14 mouse cellular contexts compared by ENCODE assay signal in the genomic region with DNA sequence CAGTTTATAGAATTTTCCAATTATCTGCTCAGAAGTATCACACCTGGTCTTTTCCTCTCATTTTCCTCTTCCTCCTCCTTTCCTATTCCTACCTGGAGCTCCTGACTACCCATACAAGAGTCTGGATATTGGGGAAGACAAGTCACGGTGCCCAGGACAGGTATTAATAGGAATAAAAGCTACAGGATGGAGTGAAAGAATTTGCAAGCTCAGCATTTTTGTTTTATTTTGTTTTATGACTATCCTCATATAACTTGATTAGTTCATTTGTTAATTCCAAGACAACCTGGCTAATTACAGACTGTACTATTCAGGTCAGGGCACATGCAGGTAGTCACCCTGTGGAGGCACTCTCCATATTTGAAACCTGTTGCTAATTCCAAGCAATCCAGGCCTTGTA.
DNase-seq lines count a peak whose midpoint lies in the region; TF ChIP-seq lines count a peak whose summit lies in the region.
"Had no signal": no experiment of that assay in that cellular context is flagged by ENCODE, and none has a peak within 500 bp of the region (broad histone marks: within the 10 kb centered on the region; RNA-seq: fewer than 3 reads in every experiment).

No protein-coding gene starts in this region.

- no peak for TF ChIP-seq EP300 in CH12.LX (IDR thresholded peaks at IDR 0.05; ENCODE audit: low read length)
- no peak for TF ChIP-seq EP300 in MEL (IDR thresholded peaks at IDR 0.05; ENCODE audit: low read depth in 1 of 2, low read length in 2 of 2)

- 90% methylated on average over 1 of the region's 1 CpGs for WGBS in midbrain, embryonic 10.5 days

- in situ Hi-C loops in CH12.LX (cut with MboI; ENCODE audit: low pct_ligation_motif_present, low pct_unique_long_range_greater_than_20kb, low sequenced_read_pairs): no loop called here
- in situ Hi-C loops in ES-E14 (cut with MboI; ENCODE audit: low sequenced_read_pairs in 2 of 2, unreplicated experiment in 2 of 2): no loop called here

- TF ChIP-seq RAD21 in CH12.LX (IDR thresholded peaks at IDR 0.05; ENCODE audit: low read depth, low read length) (no peak), MEL (IDR thresholded peaks at IDR 0.05; ENCODE audit: low read depth, low read length) (no peak)

- H3K9me3 ChIP-seq in CH12.LX (replicated peaks; ENCODE audit: low read length): no peaks in the 10 kb centered on the region
- no peaks in the 10 kb centered on the region for H3K9me3 ChIP-seq in ES-E14 (ENCODE audit: control insufficient read depth, insufficient read depth, low read depth, low read length)
- no peaks in the 10 kb centered on the region for H3K9me3 ChIP-seq in MEL (replicated peaks; ENCODE audit: insufficient read depth, low read length)
- no peaks in the 10 kb centered on the region for H3K9me3 ChIP-seq in midbrain, embryonic 10.5 days (replicated peaks)

- H3K4me3 ChIP-seq in CH12.LX (replicated peaks in 1 of 3; ENCODE audit: low read depth in 2 of 3, low read length in 2 of 3, poor library complexity in 1 of 3): no peak overlapping the region
- H3K4me3 ChIP-seq in ES-E14 (ENCODE audit: insufficient read depth in 1 of 2, low read depth in 1 of 2, low read length in 2 of 2, poor library complexity in 1 of 2, severe bottlenecking in 1 of 2): no peak overlapping the region
- no peak overlapping the region for H3K4me3 ChIP-seq in MEL (ENCODE audit: control insufficient read depth in 1 of 2, insufficient read depth in 1 of 2, low read depth in 2 of 2, low read length in 2 of 2)
- H3K4me3 ChIP-seq in midbrain, embryonic 10.5 days: no peak overlapping the region

- H3K9ac ChIP-seq in CH12.LX (ENCODE audit: insufficient read depth, low read depth) (no peak overlapping the region), ES-E14 (ENCODE audit: insufficient read depth, low read depth, low read length, poor library complexity, severe bottlenecking) (no peak overlapping the region), MEL (ENCODE audit: control insufficient read depth, low read depth, low read length, poor library complexity, severe bottlenecking) (no peak overlapping the region)

- peaks cover 8 to 17% of the 10 kb centered on the region in 2 experiments; a peak in 3 of 4 replicates for H3K4me1 ChIP-seq in CH12.LX (ENCODE audit: control insufficient read depth in 1 of 2, insufficient read depth in 2 of 2)
- H3K4me1 ChIP-seq in ES-E14 (ENCODE audit: control insufficient read depth in 2 of 2, insufficient read depth in 2 of 2, low read length in 2 of 2, poor library complexity in 1 of 2): peaks cover 11 to 23% of the 10 kb centered on the region in 2 experiments; a peak in 3 of 4 replicates
- no peaks in the 10 kb centered on the region for H3K4me1 ChIP-seq in MEL (ENCODE audit: control insufficient read depth in 1 of 2, insufficient read depth in 2 of 2, low read length in 2 of 2)
- H3K4me1 ChIP-seq in midbrain, embryonic 10.5 days: peaks cover 18% of the 10 kb centered on the region

- H3K27me3 ChIP-seq in CH12.LX (replicated peaks): no peaks in the 10 kb centered on the region
- H3K27me3 ChIP-seq in MEL (ENCODE audit: control insufficient read depth in 1 of 2, insufficient read depth in 2 of 2, low read length in 2 of 2): no peaks in the 10 kb centered on the region
- H3K27me3 ChIP-seq in midbrain, embryonic 10.5 days (ENCODE audit: low read depth, poor library complexity, severe bottlenecking): no peaks in the 10 kb centered on the region

- H3K79me2 ChIP-seq in CH12.LX (replicated peaks; ENCODE audit: control insufficient read depth, extremely low read depth, insufficient read depth, poor library complexity, severe bottlenecking) (no peaks in the 10 kb centered on the region), MEL (ENCODE audit: control insufficient read depth, insufficient read depth, low read length, poor library complexity) (no peaks in the 10 kb centered on the region)

- H3K36me3 ChIP-seq in CH12.LX (replicated peaks in 1 of 2; ENCODE audit: control insufficient read depth in 1 of 2, insufficient read depth in 1 of 2, low read length in 1 of 2) (no peaks in the 10 kb centered on the region), ES-E14 (ENCODE audit: control insufficient read depth, insufficient read depth, low read length, poor library complexity, severe bottlenecking) (no peaks in the 10 kb centered on the region), MEL (ENCODE audit: control insufficient read depth in 1 of 2, insufficient read depth in 2 of 2, low read length in 2 of 2) (no peaks in the 10 kb centered on the region)
- H3K36me3 ChIP-seq in midbrain, embryonic 10.5 days: no peaks in the 10 kb centered on the region
- H3K36me3 ChIP-seq: G1E had no signal

- H3K27ac ChIP-seq in CH12.LX (ENCODE audit: insufficient read depth, low read depth) (no peak overlapping the region), ES-E14 (ENCODE audit: insufficient read depth, low read depth, low read length, poor library complexity, severe bottlenecking) (no peak overlapping the region), MEL (ENCODE audit: control insufficient read depth, low read depth, low read length) (no peak overlapping the region)
- no peak overlapping the region for H3K27ac ChIP-seq in midbrain, embryonic 10.5 days (replicated peaks)

- dilution Hi-C loops in CH12.LX (cut with MboI; ENCODE audit: extremely low pct_ligation_motif_present, extremely low pct_unique_long_range_greater_than_20kb, low sequenced_read_pairs): no loop called here

- no peak for TF ChIP-seq POLR2A in CH12.LX (IDR thresholded peaks at IDR 0.05; ENCODE audit: low read depth, low read length)
- TF ChIP-seq POLR2A in MEL (IDR thresholded peaks at IDR 0.05; ENCODE audit: control insufficient read depth in 1 of 2, insufficient read depth in 1 of 2, low read depth in 1 of 2, low read length in 2 of 2, poor library complexity in 1 of 2): no peak

- no peak for TF ChIP-seq CTCF in CH12.LX (conservative IDR thresholded peaks at IDR 0.05 in 1 of 2, IDR thresholded peaks at IDR 0.05 in 1 of 2; ENCODE audit: low read depth in 2 of 2, low read length in 2 of 2)
- no peak for TF ChIP-seq CTCF in MEL (IDR thresholded peaks at IDR 0.05 in 2 of 3, conservative IDR thresholded peaks at IDR 0.05 in 1 of 3; ENCODE audit: control insufficient read depth in 1 of 3, insufficient read depth in 1 of 3, low read depth in 2 of 3, low read length in 3 of 3, poor library complexity in 1 of 3, severe bottlenecking in 1 of 3)

- DNase-seq in CH12.LX (ENCODE audit: extremely low read depth): no peak
- no peak for DNase-seq in ES-E14 (ENCODE audit: low read depth, low spot score)
- no peak for DNase-seq in MEL (ENCODE audit: low read depth, low spot score)
- no peak for DNase-seq in lung, postnatal 36 days
- DNase-seq in left cerebral cortex, adult 11 months (ENCODE audit: low spot score): no peak
- DNase-seq in midbrain, embryonic 10.5 days (ENCODE audit: low spot score): no peak
- DNase-seq: adrenal gland, adult 2 months; adrenal gland, adult 8-10 months; adrenal gland, postnatal 10 days; adrenal gland, postnatal 14 days; adrenal gland, postnatal 25 days; adrenal gland, postnatal 36 days; B cell, adult 2 months had no signal

- H3K4me2 ChIP-seq in CH12.LX (ENCODE audit: insufficient read depth, low read depth, poor library complexity, severe bottlenecking): no peak overlapping the region

TF ChIP-seq in CH12.LX, 34 proteins besides CTCF, POLR2A, EP300 and RAD21:
- TF ChIP-seq MAFK (IDR thresholded peaks at IDR 0.05; ENCODE audit: insufficient replicate concordance, low read length) (peak; percentile 96), GABPA (IDR thresholded peaks at IDR 0.05; ENCODE audit: insufficient replicate concordance, low read depth, low read length) (no peak)
TF ChIP-seq in CH12.LX: peak in this region for 1.

TF ChIP-seq in ES-E14, 5 proteins besides CTCF, POLR2A, EP300 and RAD21:
- TF ChIP-seq ZC3H11A (IDR thresholded peaks at IDR 0.05; ENCODE audit: borderline replicate concordance, low read depth, low read length): no peak
- TF ChIP-seq CHD2 (IDR thresholded peaks at IDR 0.05; ENCODE audit: low read depth, low read length): no peak
- TF ChIP-seq MAFK (IDR thresholded peaks at IDR 0.05; ENCODE audit: insufficient read depth, low read depth, low read length): peak; percentile 97

TF ChIP-seq in MEL, 35 proteins besides CTCF, POLR2A, EP300 and RAD21:
- TF ChIP-seq MAFK (IDR thresholded peaks at IDR 0.05; ENCODE audit: borderline replicate concordance, low read depth, low read length): peak; percentile 72; the same call in 1 of the 2 replicates
- TF ChIP-seq BHLHE40 (IDR thresholded peaks at IDR 0.05; ENCODE audit: borderline replicate concordance, low read depth, low read length): no peak
- no peak for TF ChIP-seq MAZ (IDR thresholded peaks at IDR 0.05; ENCODE audit: low read depth, low read length)

Comparison
In these comparisons a context has a peak if more than half of its experiments do, and no peak if none do; other contexts are left out.
1. Of the 35 proteins assayed by ChIP-seq in both MEL and CH12.LX: peak only in MEL: none; only in CH12.LX: none; in both: MAFK; in neither: 34.